ENCODE assay signal across 14 mouse cellular contexts in genomic region chr5:121807186-121807585, GRCm38 (mm10). TPM values are rescaled to one million over a fixed set of nuclear protein-coding genes. Genes with fewer than 3 reads are reported as not detected.
DNase-seq lines count a peak whose midpoint lies in the region; ATAC-seq and TF ChIP-seq lines count a peak whose summit lies in the region.
"Had no signal": no experiment of that assay in that cellular context is flagged by ENCODE, and none has a peak within 500 bp of the region (broad histone marks: within the 10 kb centered on the region; RNA-seq: fewer than 3 reads in every experiment).

No protein-coding gene starts in this region.

- H3K9ac ChIP-seq in heart, adult 2 months (ENCODE audit: low read depth, low read length), result no peak overlapping the region
- H3K9ac ChIP-seq in midbrain, embryonic 12.5 days (replicated peaks), result no peak overlapping the region
- H3K9ac ChIP-seq in midbrain, embryonic 11.5 days (ENCODE audit: low read length), result no peak overlapping the region
- no peak overlapping the region for H3K9ac ChIP-seq in embryonic facial prominence, embryonic 14.5 days (ENCODE audit: low read depth, low read length)
- H3K9ac ChIP-seq: kidney, embryonic 15.5 days; lung, embryonic 15.5 days had no signal

- intact Hi-C loops in heart, adult 2 months (cut with DNase I), result no loop called here
- intact Hi-C loops in heart, postnatal 25 days (cut with DNase I), result no loop called here

- peaks cover 24% of the 10 kb centered on the region for H3K4me1 ChIP-seq in heart, adult 2 months (ENCODE audit: control insufficient read depth, insufficient read depth, low read length)
- no peaks in the 10 kb centered on the region for H3K4me1 ChIP-seq in midbrain, embryonic 12.5 days
- no peaks in the 10 kb centered on the region for H3K4me1 ChIP-seq in midbrain, embryonic 11.5 days (ENCODE audit: control insufficient read depth, insufficient read depth, low read length)
- H3K4me1 ChIP-seq in embryonic facial prominence, embryonic 14.5 days (ENCODE audit: control insufficient read depth, insufficient read depth, low read length), result no peaks in the 10 kb centered on the region

- ATAC-seq in midbrain, embryonic 12.5 days (ENCODE audit: low FRiP score, low read depth), result no peak
- no peak for ATAC-seq in midbrain, embryonic 11.5 days (ENCODE audit: low FRiP score)
- 0 out of 2 replicates have a peak, but pooled peaks have one; percentile 5 for ATAC-seq in embryonic facial prominence, embryonic 14.5 days (ENCODE audit: low read depth)

- no peak overlapping the region for H3K4me2 ChIP-seq in midbrain, embryonic 12.5 days (replicated peaks)
- no peak overlapping the region for H3K4me2 ChIP-seq in midbrain, embryonic 11.5 days
- no peak overlapping the region for H3K4me2 ChIP-seq in embryonic facial prominence, embryonic 14.5 days (ENCODE audit: low read depth, low read length)
- H3K4me2 ChIP-seq: kidney, embryonic 15.5 days; lung, embryonic 15.5 days had no signal

- no peaks in the 10 kb centered on the region for H3K27me3 ChIP-seq in heart, adult 2 months (ENCODE audit: control insufficient read depth, insufficient read depth, low read length)
- H3K27me3 ChIP-seq in midbrain, embryonic 12.5 days, result no peaks in the 10 kb centered on the region
- no peaks in the 10 kb centered on the region for H3K27me3 ChIP-seq in midbrain, embryonic 11.5 days (ENCODE audit: control insufficient read depth, insufficient read depth, low read length)
- H3K27me3 ChIP-seq in embryonic facial prominence, embryonic 14.5 days (replicated peaks; ENCODE audit: control insufficient read depth, insufficient read depth, low read length), result no peaks in the 10 kb centered on the region
- H3K27me3 ChIP-seq: kidney, embryonic 15.5 days; lung, embryonic 15.5 days had no signal

- no peak overlapping the region for H3K4me3 ChIP-seq in heart, adult 2 months
- H3K4me3 ChIP-seq in midbrain, embryonic 12.5 days, result no peak overlapping the region
- H3K4me3 ChIP-seq in midbrain, embryonic 11.5 days (ENCODE audit: low read depth, low read length), result no peak overlapping the region
- H3K4me3 ChIP-seq in embryonic facial prominence, embryonic 14.5 days (ENCODE audit: low read depth, low read length), result no peak overlapping the region
- H3K4me3 ChIP-seq: kidney, embryonic 15.5 days; lung, embryonic 15.5 days had no signal

- no peak for TF ChIP-seq POLR2A in heart, adult 2 months (IDR thresholded peaks at IDR 0.05; ENCODE audit: insufficient read depth, low read depth, low read length)

- H3K79me2 ChIP-seq in heart, adult 2 months (replicated peaks; ENCODE audit: control insufficient read depth, insufficient read depth, low read length), result no peaks in the 10 kb centered on the region

- no peaks in the 10 kb centered on the region for H3K9me3 ChIP-seq in midbrain, embryonic 12.5 days
- H3K9me3 ChIP-seq in midbrain, embryonic 11.5 days (ENCODE audit: control insufficient read depth, low read length), result no peaks in the 10 kb centered on the region
- H3K9me3 ChIP-seq in embryonic facial prominence, embryonic 14.5 days (ENCODE audit: control insufficient read depth, low read length), result no peaks in the 10 kb centered on the region
- H3K9me3 ChIP-seq: kidney, embryonic 15.5 days; lung, embryonic 15.5 days had no signal

- no peak for TF ChIP-seq EP300 in heart, adult 2 months (IDR thresholded peaks at IDR 0.05; ENCODE audit: insufficient read depth, low read depth, low read length)

- TF ChIP-seq CTCF in heart, adult 2 months (IDR thresholded peaks at IDR 0.05), result no peak

- peak overlapping the region; percentile 26 for H3K27ac ChIP-seq in heart, adult 2 months
- peak overlapping the region; percentile 1; the same call in 1 of the 2 replicates for H3K27ac ChIP-seq in midbrain, embryonic 12.5 days (replicated peaks)
- H3K27ac ChIP-seq in midbrain, embryonic 11.5 days (ENCODE audit: low read depth, low read length), result no peak overlapping the region
- H3K27ac ChIP-seq in embryonic facial prominence, embryonic 14.5 days (replicated peaks; ENCODE audit: low read depth, low read length), result peak overlapping the region; percentile 56
- H3K27ac ChIP-seq: kidney, embryonic 15.5 days; lung, embryonic 15.5 days had no signal

- WGBS in heart, adult 2 months, result 61% methylated on average over 3 of the region's 3 CpGs
- 70% methylated on average over 3 of the region's 3 CpGs for WGBS in midbrain, embryonic 12.5 days
- WGBS in midbrain, embryonic 11.5 days, result 84% methylated on average over 3 of the region's 3 CpGs
- WGBS in embryonic facial prominence, embryonic 14.5 days, result 78% methylated on average over 3 of the region's 3 CpGs

- peaks cover 13% of the 10 kb centered on the region for H3K36me3 ChIP-seq in heart, adult 2 months (ENCODE audit: control insufficient read depth, insufficient read depth, low read length)
- H3K36me3 ChIP-seq in midbrain, embryonic 12.5 days, result peaks cover 64% of the 10 kb centered on the region
- peaks cover 22% of the 10 kb centered on the region for H3K36me3 ChIP-seq in midbrain, embryonic 11.5 days (ENCODE audit: control insufficient read depth, insufficient read depth, low read length)
- peaks cover 79% of the 10 kb centered on the region for H3K36me3 ChIP-seq in embryonic facial prominence, embryonic 14.5 days (ENCODE audit: control insufficient read depth, insufficient read depth, low read length)

- DNase-seq in heart, adult 2 months, result no peak
- no peak for DNase-seq in heart, postnatal 25 days (ENCODE audit: low spot score)
- DNase-seq in midbrain, embryonic 11.5 days (ENCODE audit: low spot score, missing footprints), result no peak
- peak; percentile 60 for DNase-seq in embryonic facial prominence, embryonic 14.5 days (ENCODE audit: low spot score)
- peak; percentile 38 for DNase-seq in skeletal muscle tissue, adult 2 months (ENCODE audit: low read depth, low spot score)
- DNase-seq in kidney, adult 11 months, result no peak
- DNase-seq: gastrocnemius, postnatal 36 days; liver; midbrain, embryonic 14.5 days; spleen, adult 18-20 months; thymus, adult 18-20 months had no signal

RNA-seq across cellular contexts. Expression of gene Sh2b3, which starts 30.3 kb away (rescaled TPM):
- 10 to 100 TPM; 21.6 to 22.5 TPM for total RNA-seq in heart, adult 2 months (2021)
- polyA plus RNA-seq in heart, adult 2 months (2012; rRNA removed), result 19.3 and 20.1 TPM in 2 replicates
- total RNA-seq in heart, postnatal 25 days (2021), result 10 to 100 TPM; 20.3 to 27.3 TPM
- 8.8 and 9.0 TPM in 2 replicates for polyA plus RNA-seq in midbrain, embryonic 12.5 days (2016; fragmentation: Nextera tagmentation; extraction: Ambion mirVana)
- 5.8 and 9.4 TPM in 2 replicates for polyA plus RNA-seq in midbrain, embryonic 11.5 days (2014; fragmentation: Nextera tagmentation; extraction: Ambion mirVana)
- 17.8 and 18.3 TPM in 2 replicates for polyA plus RNA-seq in embryonic facial prominence, embryonic 14.5 days (2014; fragmentation: Nextera tagmentation; extraction: Ambion mirVana)

RNA-seq across cellular contexts. Expression of gene Pheta1, which starts 41.6 kb away (rescaled TPM):
- total RNA-seq in heart, adult 2 months (2021), result 1 to 10 TPM; 9.3 TPM
- polyA plus RNA-seq in heart, adult 2 months (2012; rRNA removed), result 12.5 and 12.7 TPM in 2 replicates
- 10 to 100 TPM; 12.2 to 13.2 TPM for total RNA-seq in heart, postnatal 25 days (2021)
- polyA plus RNA-seq in midbrain, embryonic 12.5 days (2016; fragmentation: Nextera tagmentation; extraction: Ambion mirVana), result 53.0 and 53.5 TPM in 2 replicates
- polyA plus RNA-seq in midbrain, embryonic 11.5 days (2014; fragmentation: Nextera tagmentation; extraction: Ambion mirVana), result 25.9 and 27.9 TPM in 2 replicates
- 18.8 and 20.3 TPM in 2 replicates for polyA plus RNA-seq in embryonic facial prominence, embryonic 14.5 days (2014; fragmentation: Nextera tagmentation; extraction: Ambion mirVana)

Comparison
In these comparisons a context has a peak if more than half of its experiments do, and no peak if none do; other contexts are left out.
1. DNase-seq: peak in embryonic facial prominence, embryonic 14.5 days (single experiment) and skeletal muscle tissue, adult 2 months (single experiment); none in heart, adult 2 months (0 of 2), heart, postnatal 25 days (single experiment), midbrain, embryonic 11.5 days (single experiment) and kidney, adult 11 months (single experiment).